Mouse (Mus musculus) ES-E14 (cell line): ENCODE measurements around the gene Fbxw5.

Experiments used
- CHD2 ChIP-seq: IDR thresholded peaks from 2 replicates; pipeline ENCODE4 v1.6.1; 2014; ENCODE audit warnings: mild to moderate bottlenecking, low read depth, low read length, inconsistent platforms
- HCFC1 ChIP-seq: IDR thresholded peaks from 2 replicates; pipeline ENCODE4 v1.6.1; 2012; ENCODE audit warnings: low read length, inconsistent platforms, borderline replicate concordance; ENCODE audit not compliant: insufficient read depth
- ZC3H11A ChIP-seq: IDR thresholded peaks from 2 replicates; pipeline ENCODE4 v1.6.1; 2012; ENCODE audit warnings: low read depth, mild to moderate bottlenecking, inconsistent platforms, low read length, borderline replicate concordance

- TF ChIP-seq ZC3H11A (no peak), HCFC1 (no peak), CHD2 (no peak)
Measured at GRCm38 (mm10) chr2:25505860-25506259, 5.3 kb downstream of the Fbxw5 start.
